ENCODE assay signal across 25 mouse cellular contexts in the genomic region with DNA sequence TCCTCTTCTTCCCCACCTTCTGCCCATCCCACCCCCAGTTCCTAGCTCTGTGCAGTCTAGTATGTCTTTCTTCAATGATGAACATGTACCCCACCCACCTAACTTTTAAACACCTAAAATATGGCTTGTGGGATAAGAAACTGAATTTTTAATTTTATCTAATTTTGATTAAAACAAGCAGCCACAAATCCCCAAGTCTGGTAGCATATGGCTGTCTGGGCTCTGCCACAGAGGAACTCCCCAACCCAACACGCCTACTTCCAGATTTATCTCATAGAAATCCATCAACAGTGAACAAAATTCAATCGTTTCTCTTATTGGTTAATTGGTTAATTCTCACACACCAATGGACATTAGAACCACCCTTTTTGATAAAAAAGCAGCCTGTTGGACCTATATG. TPM values are rescaled to one million over a fixed set of nuclear protein-coding genes. Genes with fewer than 3 reads are reported as not detected.
"Had no signal": no experiment of that assay in that cellular context is flagged by ENCODE, and none has a peak within 500 bp of the region (broad histone marks: within the 10 kb centered on the region; RNA-seq: fewer than 3 reads in every experiment).

No protein-coding gene starts in this region.

- H3K27ac ChIP-seq: embryonic facial prominence, embryonic 10.5 days; embryonic facial prominence, embryonic 12.5 days; embryonic facial prominence, embryonic 13.5 days; embryonic facial prominence, embryonic 15.5 days; forebrain, embryonic 10.5 days; forebrain, embryonic 12.5 days; forebrain, embryonic 13.5 days; forebrain, embryonic 15.5 days; gastrocnemius, adult 2 months had no signal

- H3K27me3 ChIP-seq: embryonic facial prominence, embryonic 12.5 days; embryonic facial prominence, embryonic 15.5 days; forebrain, embryonic 12.5 days; forebrain, embryonic 13.5 days; forebrain, embryonic 15.5 days had no signal

- H3K36me3 ChIP-seq: embryonic facial prominence, embryonic 10.5 days; embryonic facial prominence, embryonic 12.5 days; embryonic facial prominence, embryonic 13.5 days; embryonic facial prominence, embryonic 15.5 days; forebrain, embryonic 10.5 days; forebrain, embryonic 12.5 days; forebrain, embryonic 15.5 days had no signal

- H3K4me1 ChIP-seq: forebrain, embryonic 13.5 days had no signal

- H3K9ac ChIP-seq: embryonic facial prominence, embryonic 12.5 days; embryonic facial prominence, embryonic 13.5 days; embryonic facial prominence, embryonic 15.5 days; forebrain, embryonic 12.5 days; forebrain, embryonic 13.5 days; forebrain, embryonic 15.5 days; forebrain, postnatal 0 days had no signal

- DNase-seq: cerebellum, adult 2 months; cerebellum, adult 8-10 months; cerebellum, adult 9-10 months; cerebellum, adult 9-11 months; cerebellum, postnatal 10 days; cerebellum, postnatal 14 days; cerebellum, postnatal 25 days; cerebellum, postnatal 36 days; embryo, embryonic 11 days; forebrain, postnatal 0 days; gastrocnemius, adult 2 months; gastrocnemius, postnatal 10 days; gastrocnemius, postnatal 14 days; gastrocnemius, postnatal 25 days; gastrocnemius, postnatal 36 days; heart, adult 18-20 months had no signal

- H3K4me3 ChIP-seq: embryonic facial prominence, embryonic 10.5 days; embryonic facial prominence, embryonic 12.5 days; embryonic facial prominence, embryonic 13.5 days; embryonic facial prominence, embryonic 15.5 days; erythroblast, embryonic 14.5 days; forebrain, embryonic 10.5 days; forebrain, embryonic 12.5 days; forebrain, embryonic 13.5 days; forebrain, embryonic 15.5 days; gastrocnemius, adult 2 months had no signal

RNA-seq across cellular contexts. Expression of gene Nr4a3, which starts 21.7 kb away (rescaled TPM):
- polyA plus RNA-seq: erythroblast, embryonic 14.5 days had no signal
